ENCODE assay signal across 8 mouse cellular contexts in the genomic region with DNA sequence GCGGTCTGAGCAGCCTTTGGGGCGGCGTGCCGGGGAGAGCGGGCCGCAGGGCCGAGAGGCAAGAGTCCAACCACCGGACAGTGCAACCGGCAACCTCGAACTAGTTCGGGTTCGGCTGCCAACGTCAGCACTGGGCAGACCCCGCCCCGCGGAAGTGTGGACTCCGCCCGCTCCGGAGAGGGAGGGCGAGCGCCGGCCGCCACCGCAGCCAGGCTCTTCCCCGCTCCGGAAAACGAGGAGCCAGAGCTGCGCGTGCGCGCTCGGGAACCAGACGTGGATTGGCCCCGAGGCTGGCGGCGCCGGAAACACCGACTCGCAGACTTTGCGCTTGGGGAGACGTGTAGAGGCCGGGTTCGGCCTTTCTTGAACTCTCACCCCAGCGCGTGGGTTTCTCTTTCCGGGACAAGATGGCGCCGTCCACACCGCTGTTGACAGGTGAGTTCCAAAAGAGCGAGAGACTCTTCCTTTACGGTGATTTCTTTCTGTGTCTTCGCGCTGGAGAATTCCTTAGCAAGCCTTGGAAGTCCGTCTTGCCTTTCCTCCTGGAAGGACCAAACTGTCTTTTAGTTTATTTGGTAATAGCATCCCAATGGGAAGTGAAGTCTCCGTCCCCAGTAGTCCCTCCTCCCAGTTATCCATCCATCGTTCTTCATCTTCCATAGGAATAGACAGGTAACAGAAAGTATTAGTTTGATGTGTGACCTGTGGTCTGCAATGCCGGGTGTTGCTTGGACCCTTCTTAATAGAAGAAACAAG. TPM values are rescaled to one million over a fixed set of nuclear protein-coding genes. Genes with fewer than 3 reads are reported as not detected.
DNase-seq lines count a peak whose midpoint lies in the region; ATAC-seq and TF ChIP-seq lines count a peak whose summit lies in the region.

A gene (plus strand): TSS at position 170 of the 756 bp plus-strand sequence.
A gene (minus strand): TSS at position 241 of the 756 bp plus-strand sequence.

- peaks cover 32% of the 10 kb centered on the region for H3K36me3 ChIP-seq in forebrain, embryonic 10.5 days (replicated peaks)
- peaks cover 23% of the 10 kb centered on the region for H3K36me3 ChIP-seq in heart, embryonic 15.5 days
- H3K36me3 ChIP-seq in liver, embryonic 14.5 days (replicated peaks; ENCODE audit: control insufficient read depth, insufficient read depth, low read depth), result peaks cover 14% of the 10 kb centered on the region
- peaks cover 2% of the 10 kb centered on the region; the same call in 1 of the 2 replicates for H3K36me3 ChIP-seq in neural tube, embryonic 11.5 days (ENCODE audit: control insufficient read depth, insufficient read depth, low read length)
- H3K36me3 ChIP-seq in stomach, postnatal 0 days (ENCODE audit: control insufficient read depth, insufficient read depth, low read length), result 0 out of 2 replicates have a peak, but pooled peaks cover under 1% of the 10 kb centered on the region

- peak within 1 kb of the TSS; percentile 99 for H3K9ac ChIP-seq in heart, embryonic 15.5 days
- peak within 1 kb of the TSS; percentile 98 for H3K9ac ChIP-seq in liver, embryonic 14.5 days (replicated peaks)
- H3K9ac ChIP-seq in neural tube, embryonic 11.5 days (ENCODE audit: low read length), result peak within 1 kb of the TSS; percentile 79
- H3K9ac ChIP-seq in stomach, postnatal 0 days (ENCODE audit: low read length), result peak within 1 kb of the TSS; percentile 98

- peaks cover 22% of the 10 kb centered on the region for H3K4me1 ChIP-seq in forebrain, embryonic 10.5 days
- H3K4me1 ChIP-seq in heart, embryonic 15.5 days (replicated peaks), result peaks cover 14% of the 10 kb centered on the region
- peaks cover 5 to 13% of the 10 kb centered on the region in 2 experiments for H3K4me1 ChIP-seq in liver, embryonic 14.5 days (replicated peaks; ENCODE audit: control insufficient read depth in 2 of 2, insufficient read depth in 2 of 2, low read length in 1 of 2)
- H3K4me1 ChIP-seq in neural tube, embryonic 11.5 days (ENCODE audit: control insufficient read depth, insufficient read depth, low read length), result peaks cover 4% of the 10 kb centered on the region; the same call in 1 of the 2 replicates
- H3K4me1 ChIP-seq in stomach, postnatal 0 days (replicated peaks; ENCODE audit: control insufficient read depth, insufficient read depth), result no peaks in the 10 kb centered on the region

- H3K4me2 ChIP-seq in heart, embryonic 15.5 days, result peak within 1 kb of the TSS; percentile 77
- H3K4me2 ChIP-seq in liver, embryonic 14.5 days (ENCODE audit: low read depth), result peak within 1 kb of the TSS; percentile 92
- H3K4me2 ChIP-seq in neural tube, embryonic 11.5 days (ENCODE audit: low read depth), result peak within 1 kb of the TSS; percentile 74
- peak within 1 kb of the TSS; percentile 75 for H3K4me2 ChIP-seq in stomach, postnatal 0 days (replicated peaks; ENCODE audit: low read depth)

- H3K4me3 ChIP-seq in forebrain, embryonic 10.5 days, result peak within 1 kb of the TSS; percentile 98
- H3K4me3 ChIP-seq in heart, embryonic 15.5 days, result peak within 1 kb of the TSS; percentile 100
- H3K4me3 ChIP-seq in liver, embryonic 14.5 days (ENCODE audit: insufficient read depth in 1 of 2, low read depth in 2 of 2, low read length in 2 of 2), result peak within 1 kb of the TSS; percentile 95 to 99
- H3K4me3 ChIP-seq in neural tube, embryonic 11.5 days (ENCODE audit: low read depth, low read length), result peak within 1 kb of the TSS; percentile 91
- H3K4me3 ChIP-seq in stomach, postnatal 0 days (ENCODE audit: low read depth, low read length), result peak within 1 kb of the TSS; percentile 89

- peak; percentile 100 for ATAC-seq in heart, embryonic 15.5 days (replicated peaks; ENCODE audit: insufficient number of reproducible peaks, insufficient read depth, low FRiP score, low read depth)
- peak; percentile 99 for ATAC-seq in liver, embryonic 14.5 days (ENCODE audit: insufficient read depth)
- ATAC-seq in neural tube, embryonic 11.5 days (ENCODE audit: insufficient read depth, low FRiP score, low TSS enrichment), result peak; percentile 97
- ATAC-seq in stomach, postnatal 0 days (ENCODE audit: low FRiP score, low TSS enrichment), result peak; percentile 99

- 0 out of 2 replicates have a peak, but pooled peaks have one; percentile 0 for TF ChIP-seq CTCF in liver, embryonic 14.5 days (IDR thresholded peaks at IDR 0.05; ENCODE audit: low read depth)
- TF ChIP-seq CTCF in stomach, postnatal 0 days (IDR thresholded peaks at IDR 0.05; ENCODE audit: low read depth), result 0 out of 2 replicates have a peak, but pooled peaks have one; percentile 1

- H3K9me3 ChIP-seq in forebrain, embryonic 10.5 days, result no peaks in the 10 kb centered on the region
- H3K9me3 ChIP-seq in heart, embryonic 15.5 days (replicated peaks), result no peaks in the 10 kb centered on the region
- no peaks in the 10 kb centered on the region for H3K9me3 ChIP-seq in liver, embryonic 14.5 days (ENCODE audit: control insufficient read depth, low read length)
- H3K9me3 ChIP-seq in neural tube, embryonic 11.5 days (ENCODE audit: control insufficient read depth, low read length), result no peaks in the 10 kb centered on the region
- H3K9me3 ChIP-seq in stomach, postnatal 0 days (ENCODE audit: control insufficient read depth, low read length), result no peaks in the 10 kb centered on the region

- TF ChIP-seq EP300 in liver, embryonic 14.5 days (IDR thresholded peaks at IDR 0.05; ENCODE audit: low read depth), result no peak
- TF ChIP-seq EP300 in stomach, postnatal 0 days (optimal IDR thresholded peaks at IDR 0.05), result no peak

- peak; percentile 97 to 98 for DNase-seq in CD8-positive naive resting alpha-beta T cell, adult 2 months (ENCODE audit: low read depth in 2 of 2, low spot score in 2 of 2)
- peak; percentile 96 for DNase-seq in c-Kit-positive CD71-negative TER-119-negative erythroid progenitor cells, embryonic 14.5 days (ENCODE audit: low read depth)
- peak; percentile 97 for DNase-seq in forebrain, embryonic 10.5 days (ENCODE audit: extremely low spot score, low spot score)
- DNase-seq in kidney, postnatal 25 days, result peak; percentile 98 to 99
- DNase-seq in liver, embryonic 14.5 days (ENCODE audit: low read depth in 3 of 3, low spot score in 3 of 3), result peak; percentile 94 to 95 (median 95)
- peak; percentile 98 for DNase-seq in neural tube, embryonic 11.5 days (ENCODE audit: low spot score)
- peak; percentile 99 for DNase-seq in stomach, postnatal 0 days (ENCODE audit: low spot score)

- WGBS in forebrain, embryonic 10.5 days, result under 1% methylated on average over 56 of the region's 57 CpGs
- under 1% methylated on average over 57 of the region's 57 CpGs for WGBS in heart, embryonic 15.5 days
- under 1% methylated on average over 57 of the region's 57 CpGs for WGBS in liver, embryonic 14.5 days (ENCODE audit: insufficient replicate concordance)
- WGBS in neural tube, embryonic 11.5 days, result under 1% methylated on average over 54 of the region's 57 CpGs
- under 1% methylated on average over 57 of the region's 57 CpGs for WGBS in stomach, postnatal 0 days

- H3K27ac ChIP-seq in forebrain, embryonic 10.5 days, result peak within 1 kb of the TSS; percentile 98
- peak within 1 kb of the TSS; percentile 96 for H3K27ac ChIP-seq in heart, embryonic 15.5 days
- H3K27ac ChIP-seq in liver, embryonic 14.5 days, result peak within 1 kb of the TSS; percentile 88
- H3K27ac ChIP-seq in neural tube, embryonic 11.5 days (ENCODE audit: low read depth, low read length), result peak within 1 kb of the TSS; percentile 86
- H3K27ac ChIP-seq in stomach, postnatal 0 days (replicated peaks), result peak within 1 kb of the TSS; percentile 98

- H3K27me3 ChIP-seq in forebrain, embryonic 10.5 days (ENCODE audit: poor library complexity, severe bottlenecking), result no peaks in the 10 kb centered on the region
- H3K27me3 ChIP-seq in heart, embryonic 15.5 days, result no peaks in the 10 kb centered on the region
- no peaks in the 10 kb centered on the region for H3K27me3 ChIP-seq in liver, embryonic 14.5 days (ENCODE audit: control insufficient read depth, insufficient read depth, low read length)
- H3K27me3 ChIP-seq in neural tube, embryonic 11.5 days (ENCODE audit: control insufficient read depth, insufficient read depth, low read length), result no peaks in the 10 kb centered on the region
- H3K27me3 ChIP-seq in stomach, postnatal 0 days (ENCODE audit: control insufficient read depth, insufficient read depth, low read length), result no peaks in the 10 kb centered on the region

RNA-seq across cellular contexts. Expression of the first gene that starts in this region (rescaled TPM):
- polyA plus RNA-seq in forebrain, embryonic 10.5 days (2016; fragmentation: Nextera tagmentation; extraction: Ambion mirVana), result 57.0 and 58.1 TPM in 2 replicates
- 32.0 and 34.5 TPM in 2 replicates for polyA plus RNA-seq in heart, embryonic 15.5 days (2015; fragmentation: Nextera tagmentation; extraction: Ambion mirVana)
- polyA plus RNA-seq in liver, embryonic 14.5 days (2012; rRNA removed), result 22.7 and 35.4 TPM in 2 replicates
- polyA plus RNA-seq in liver, embryonic 14.5 days (2014; fragmentation: Nextera tagmentation; extraction: Ambion mirVana), result 29.3 and 34.1 TPM in 2 replicates
- polyA plus RNA-seq in neural tube, embryonic 11.5 days (2014; fragmentation: Nextera tagmentation; extraction: Ambion mirVana), result 57.4 and 67.3 TPM in 2 replicates
- polyA plus RNA-seq in stomach, postnatal 0 days (2015; fragmentation: Nextera tagmentation; extraction: Ambion mirVana), result 28.4 and 29.7 TPM in 2 replicates

RNA-seq across cellular contexts. Expression of the second gene that starts in this region (rescaled TPM):
- 142 and 146 TPM in 2 replicates for polyA plus RNA-seq in forebrain, embryonic 10.5 days (2016; fragmentation: Nextera tagmentation; extraction: Ambion mirVana)
- 80.7 and 91.6 TPM in 2 replicates for polyA plus RNA-seq in heart, embryonic 15.5 days (2015; fragmentation: Nextera tagmentation; extraction: Ambion mirVana)
- polyA plus RNA-seq in liver, embryonic 14.5 days (2012; rRNA removed), result 27.6 and 32.5 TPM in 2 replicates
- 91.2 and 96.1 TPM in 2 replicates for polyA plus RNA-seq in liver, embryonic 14.5 days (2014; fragmentation: Nextera tagmentation; extraction: Ambion mirVana)
- polyA plus RNA-seq in neural tube, embryonic 11.5 days (2014; fragmentation: Nextera tagmentation; extraction: Ambion mirVana), result 148 and 151 TPM in 2 replicates
- 166 and 175 TPM in 2 replicates for polyA plus RNA-seq in stomach, postnatal 0 days (2015; fragmentation: Nextera tagmentation; extraction: Ambion mirVana)

Comparison
In these comparisons a context has a peak if more than half of its experiments do, and no peak if none do; other contexts are left out.
1. Peak in every context shown above with its lines: DNase-seq, ATAC-seq, H3K4me3 ChIP-seq and H3K27ac ChIP-seq.